Mouse (Mus musculus): ENCODE results near the gene Ankrd44.

GRCm38 (mm10) chr1:54925971-54926771 is at the start of gene Ankrd44:
- TF ChIP-seq ZNF384 (IDR thresholded peaks at IDR 0.05; ENCODE audit: low read depth, low read length) = no peak
- TF ChIP-seq MAFK (IDR thresholded peaks at IDR 0.05; ENCODE audit: insufficient read depth, low read depth, low read length) = no peak
- no peak for TF ChIP-seq ZC3H11A (IDR thresholded peaks at IDR 0.05; ENCODE audit: borderline replicate concordance, low read depth, low read length)
- TF ChIP-seq CHD2 (IDR thresholded peaks at IDR 0.05; ENCODE audit: low read depth, low read length) = no peak
- TF ChIP-seq HCFC1 (IDR thresholded peaks at IDR 0.05; ENCODE audit: borderline replicate concordance, insufficient read depth, low read length) = peak; percentile 45; the same call in 1 of the 2 replicates

Data from ES-E14 (cell line).